In the genomic region with DNA sequence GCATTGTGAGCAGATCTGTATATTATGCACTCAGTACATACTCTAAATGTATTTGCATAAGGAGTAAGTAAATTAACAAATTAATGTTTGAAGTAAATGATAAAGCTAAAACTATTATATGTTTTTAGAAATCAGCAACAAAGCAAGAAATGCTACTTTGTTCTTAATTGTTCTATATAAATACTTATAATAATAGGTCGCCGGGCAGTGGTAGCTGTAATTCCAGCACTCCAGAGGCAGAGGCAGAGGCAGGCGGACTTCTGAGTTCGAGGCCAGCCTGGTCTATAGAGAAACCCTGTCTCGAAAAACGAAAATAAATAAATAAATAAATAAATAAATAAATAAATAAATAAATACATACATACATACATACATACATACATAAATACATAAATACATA, we compare ENCODE assay signal across 8 mouse cellular contexts.
DNase-seq lines count a peak whose midpoint lies in the region; ATAC-seq lines count a peak whose summit lies in the region.
"Not testable (repeated sequence)": the region's sequence is repeated elsewhere in the genome, so short reads cannot be mapped to it uniquely, and the experiment has no call there.

No protein-coding gene starts in this region.

- H3K9ac ChIP-seq in kidney, embryonic 14.5 days (ENCODE audit: low read depth, low read length); limb, embryonic 11.5 days (ENCODE audit: low read length); midbrain, embryonic 12.5 days (replicated peaks): not testable (repeated sequence)

- peak; percentile 82 for ATAC-seq in erythroblast, adult 5-6 weeks (replicated peaks; ENCODE audit: low FRiP score, poor library complexity, severe bottlenecking)
- peak; percentile 95 for ATAC-seq in kidney, embryonic 14.5 days (ENCODE audit: low FRiP score, low TSS enrichment)
- peak; percentile 89 for ATAC-seq in limb, embryonic 11.5 days (ENCODE audit: insufficient number of reproducible peaks, low FRiP score, low TSS enrichment, low read depth)
- ATAC-seq in midbrain, embryonic 12.5 days (ENCODE audit: low FRiP score, low read depth), result peak; percentile 78; the same call in 1 of the 2 replicates

- H3K4me2 ChIP-seq in kidney, embryonic 14.5 days (replicated peaks; ENCODE audit: low read depth, low read length); limb, embryonic 11.5 days (ENCODE audit: low read depth, severe bottlenecking); midbrain, embryonic 12.5 days (replicated peaks): not testable (repeated sequence)

- H3K36me3 ChIP-seq in kidney, embryonic 14.5 days (ENCODE audit: control insufficient read depth, insufficient read depth, low read length); limb, embryonic 11.5 days (ENCODE audit: control insufficient read depth, insufficient read depth, low read length); midbrain, embryonic 12.5 days: not testable (repeated sequence)

- not testable (repeated sequence) for H3K27ac ChIP-seq in kidney, embryonic 14.5 days (ENCODE audit: low read depth, low read length); limb, embryonic 11.5 days (replicated peaks; ENCODE audit: low read depth, low read length); midbrain, embryonic 12.5 days (replicated peaks)

- peak; percentile 91 for DNase-seq in A20 (ENCODE audit: low read depth, low spot score)
- DNase-seq in brain, adult 2 months (ENCODE audit: low read depth, low spot score), result peak; percentile 73
- DNase-seq in heart, adult 8-10 months (ENCODE audit: low spot score), result peak; percentile 39
- DNase-seq in limb, embryonic 11.5 days (ENCODE audit: low spot score), result peak; percentile 96
- DNase-seq in spleen, postnatal 14 days (ENCODE audit: low spot score in 2 of 2), result peak; percentile 46 to 61

- H3K4me1 ChIP-seq in kidney, embryonic 14.5 days (ENCODE audit: control insufficient read depth, insufficient read depth, low read length); limb, embryonic 11.5 days (ENCODE audit: control insufficient read depth, insufficient read depth, low read length); midbrain, embryonic 12.5 days: not testable (repeated sequence)

- WGBS in kidney, embryonic 14.5 days, result 81% methylated on average over 6 of the region's 6 CpGs
- WGBS in limb, embryonic 11.5 days, result 82% methylated on average over 6 of the region's 6 CpGs
- WGBS in midbrain, embryonic 12.5 days, result 75% methylated on average over 6 of the region's 6 CpGs

- not testable (repeated sequence) for H3K4me3 ChIP-seq in kidney, embryonic 14.5 days (ENCODE audit: low read length); limb, embryonic 11.5 days (ENCODE audit: low read depth, low read length); midbrain, embryonic 12.5 days

- H3K27me3 ChIP-seq in kidney, embryonic 14.5 days (ENCODE audit: control insufficient read depth, insufficient read depth, low read length); limb, embryonic 11.5 days (ENCODE audit: control insufficient read depth, insufficient read depth, low read length); midbrain, embryonic 12.5 days: not testable (repeated sequence)

- H3K9me3 ChIP-seq in kidney, embryonic 14.5 days (ENCODE audit: control insufficient read depth, low read length); limb, embryonic 11.5 days (ENCODE audit: control insufficient read depth, low read length); midbrain, embryonic 12.5 days: not testable (repeated sequence)

Comparison
In these comparisons a context has a peak if more than half of its experiments do, and no peak if none do; other contexts are left out.
1. DNase-seq: peak in every context shown above with its lines; median percentile 96 in limb, embryonic 11.5 days; 91 in A20; 73 in brain, adult 2 months; 54 in spleen, postnatal 14 days; 39 in heart, adult 8-10 months.